Mouse (Mus musculus): ENCODE data around the gene Fbxo9. TPM values are rescaled to one million over a fixed set of nuclear protein-coding genes. Genes with fewer than 3 reads are reported as not detected.

Gene Fbxo9
- polyA plus RNA-seq, 1 experiment from 2014 or later: 67.7 TPM

GRCm38 (mm10) chr9:78106821-78107220 is 2.0 kb downstream of the Fbxo9 start:
- ATAC-seq (ENCODE audit: low read depth): no peak
- WGBS: 75% methylated on average over 4 of the region's 4 CpGs
- peaks cover 29% of the 10 kb centered on the region for H3K4me1 ChIP-seq (replicated peaks)
- no peak overlapping the region for H3K9ac ChIP-seq
- 0 out of 2 replicates have a peak overlapping the region, but pooled peaks have one; percentile 73 for H3K4me3 ChIP-seq
- H3K27me3 ChIP-seq: no peaks in the 10 kb centered on the region
- H3K27ac ChIP-seq (replicated peaks): no peak overlapping the region
- H3K9me3 ChIP-seq: no peaks in the 10 kb centered on the region
- H3K4me2 ChIP-seq: peak overlapping the region; percentile 91
- H3K36me3 ChIP-seq: 0 out of 2 replicates have a peak, but pooled peaks cover 5% of the 10 kb centered on the region

DNA sequence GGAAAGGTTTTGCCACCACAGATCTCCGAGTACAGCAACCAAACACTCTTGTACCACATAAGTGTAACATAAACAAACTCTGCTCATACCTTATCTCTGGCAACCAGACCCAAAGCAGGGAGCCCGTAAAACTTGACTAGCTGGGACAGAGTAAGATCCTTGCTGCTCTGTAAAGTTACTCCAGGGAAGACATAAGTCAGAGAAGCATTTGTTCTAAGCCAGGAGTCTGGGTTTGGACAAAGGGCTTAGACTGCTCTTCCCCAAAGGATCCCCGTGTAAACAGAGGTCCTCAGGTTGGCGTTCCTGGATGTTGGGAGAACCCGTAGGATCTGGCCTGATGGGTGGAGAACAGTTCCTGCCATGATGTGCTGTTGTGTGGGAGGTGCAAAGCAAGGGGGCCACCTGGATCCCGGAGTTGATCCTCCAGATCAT is 3.3 kb downstream of the Fbxo9 start:
- H3K4me3 ChIP-seq: no peak overlapping the region
- no peaks in the 10 kb centered on the region for H3K9me3 ChIP-seq
- ATAC-seq (ENCODE audit: low read depth): no peak
- WGBS: 88% methylated on average over 6 of the region's 6 CpGs
- H3K36me3 ChIP-seq: peaks cover 16% of the 10 kb centered on the region
- no peaks in the 10 kb centered on the region for H3K27me3 ChIP-seq
- no peak overlapping the region for H3K27ac ChIP-seq (replicated peaks)
- H3K4me1 ChIP-seq (replicated peaks): peaks cover 29% of the 10 kb centered on the region
- no peak overlapping the region for H3K4me2 ChIP-seq
- no peak overlapping the region for H3K9ac ChIP-seq

DNA sequence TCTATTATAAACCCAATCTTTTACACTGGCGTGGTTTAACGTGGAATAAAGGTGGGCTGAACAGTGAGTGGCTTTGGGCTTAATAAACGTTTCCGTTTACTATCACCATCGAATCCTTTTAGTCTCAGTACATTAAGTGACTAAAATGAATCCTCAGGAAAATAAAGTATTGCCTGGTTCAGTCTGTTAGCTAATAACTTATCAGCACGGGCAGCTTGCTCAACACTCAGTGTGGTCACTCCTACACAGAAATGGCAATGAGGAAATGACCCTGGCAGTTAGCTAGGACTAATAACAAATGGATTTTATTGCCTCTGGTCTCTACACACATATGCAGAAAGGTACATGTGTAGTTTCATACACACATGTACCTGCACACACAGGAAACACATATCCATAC is 3.9 kb downstream of the Fbxo9 start:
- H3K9ac ChIP-seq: no peak overlapping the region
- H3K27me3 ChIP-seq: no peaks in the 10 kb centered on the region
- H3K9me3 ChIP-seq: no peaks in the 10 kb centered on the region
- no peak overlapping the region for H3K27ac ChIP-seq (replicated peaks)
- peaks cover 22% of the 10 kb centered on the region for H3K36me3 ChIP-seq
- peaks cover 29% of the 10 kb centered on the region for H3K4me1 ChIP-seq (replicated peaks)
- WGBS: 84% methylated on average over 6 of the region's 6 CpGs
- no peak for ATAC-seq (ENCODE audit: low read depth)
- H3K4me3 ChIP-seq: no peak overlapping the region
- no peak overlapping the region for H3K4me2 ChIP-seq

GRCm38 (mm10) chr9:78103965-78104560 is 4.8 kb downstream of the Fbxo9 start:
- Histone ChIP-seq H3K4me2 (no peak overlapping the region), H3K4me1 (replicated peaks) (peaks cover 23% of the 10 kb centered on the region), H3K9ac (no peak overlapping the region), H3K4me3 (no peak overlapping the region), H3K36me3 (peaks cover 28% of the 10 kb centered on the region), H3K27me3 (no peaks in the 10 kb centered on the region), H3K27ac (replicated peaks) (no peak overlapping the region), H3K9me3 (no peaks in the 10 kb centered on the region)
- ATAC-seq (ENCODE audit: low read depth): no peak
- 88% methylated on average over 8 of the region's 8 CpGs for WGBS

DNA sequence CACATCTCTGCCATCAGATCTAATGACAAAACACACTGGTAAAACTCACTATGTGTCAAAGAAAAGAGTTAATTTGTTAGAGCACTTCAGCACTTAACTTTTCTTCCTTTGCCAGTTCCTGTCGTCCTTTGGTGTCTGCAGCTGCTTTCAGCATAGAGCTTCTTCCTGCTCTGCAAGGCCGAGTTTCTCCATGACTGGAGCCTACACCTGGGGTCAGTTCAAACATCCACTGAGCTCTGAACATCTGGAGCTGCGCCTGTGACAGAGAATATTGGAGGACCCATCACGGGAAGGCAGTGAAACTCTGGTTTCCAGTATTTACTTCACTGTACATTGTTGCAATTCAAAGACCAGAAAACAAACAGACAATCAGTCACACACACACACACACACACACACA is 7.4 kb downstream of the Fbxo9 start:
- 73% methylated on average over 4 of the region's 4 CpGs for WGBS
- H3K4me1 ChIP-seq (replicated peaks): peaks cover 8% of the 10 kb centered on the region
- H3K4me2 ChIP-seq: no peak overlapping the region
- H3K27me3 ChIP-seq: no peaks in the 10 kb centered on the region
- H3K27ac ChIP-seq (replicated peaks): no peak overlapping the region
- H3K36me3 ChIP-seq: peaks cover 53% of the 10 kb centered on the region
- H3K9me3 ChIP-seq: 0 out of 2 replicates have a peak, but pooled peaks cover 9% of the 10 kb centered on the region
- ATAC-seq (ENCODE audit: low read depth): no peak
- H3K4me3 ChIP-seq: no peak overlapping the region
- no peak overlapping the region for H3K9ac ChIP-seq

DNA sequence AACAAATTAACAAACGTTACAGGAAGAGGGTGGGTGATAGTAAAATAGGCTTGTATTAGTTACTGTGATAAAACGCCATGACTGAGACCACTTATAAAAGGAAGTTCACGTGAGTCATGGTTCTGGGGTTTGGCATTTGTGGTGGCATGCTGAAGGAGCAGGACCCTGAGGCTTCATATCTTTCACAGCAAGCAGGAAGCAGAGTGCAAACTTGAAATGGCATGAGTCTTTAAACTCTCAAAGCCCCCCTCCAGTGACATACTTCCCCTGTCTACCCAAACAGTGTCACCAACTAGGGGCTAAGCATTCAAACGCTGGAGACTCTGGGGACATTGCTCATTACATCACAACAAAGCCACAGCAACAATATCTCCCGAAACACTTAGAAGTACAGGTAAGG is 7.9 kb downstream of the Fbxo9 start:
- Histone ChIP-seq H3K36me3 (peaks cover 56% of the 10 kb centered on the region), H3K27ac (replicated peaks) (no peak overlapping the region)

GRCm38 (mm10) chr9:78096376-78096775 is 12.5 kb downstream of the Fbxo9 start:
- no peak for ATAC-seq (ENCODE audit: low read depth)
- Histone ChIP-seq H3K4me2 (no peak overlapping the region), H3K4me1 (replicated peaks) (no peaks in the 10 kb centered on the region), H3K4me3 (no peak overlapping the region), H3K9ac (no peak overlapping the region), H3K27ac (replicated peaks) (no peak overlapping the region), H3K27me3 (no peaks in the 10 kb centered on the region), H3K9me3 (0 out of 2 replicates have a peak, but pooled peaks cover 10% of the 10 kb centered on the region), H3K36me3 (peaks cover 82% of the 10 kb centered on the region)
- WGBS: over 99% methylated on average over 6 of the region's 6 CpGs

More for the DNA sequence above, 7.9 kb downstream of the Fbxo9 start:
- Histone ChIP-seq H3K4me2 (no peak overlapping the region), H3K4me3 (no peak overlapping the region), H3K4me1 (replicated peaks) (peaks cover 5% of the 10 kb centered on the region; the same call in 1 of the 2 replicates), H3K27me3 (no peaks in the 10 kb centered on the region), H3K9ac (no peak overlapping the region), H3K9me3 (0 out of 2 replicates have a peak, but pooled peaks cover 10% of the 10 kb centered on the region)
- 86% methylated on average over 5 of the region's 5 CpGs for WGBS
- ATAC-seq (ENCODE audit: low read depth): no peak

GRCm38 (mm10) chr9:78095686-78096085 is 13.2 kb downstream of the Fbxo9 start:
- Histone ChIP-seq H3K4me3 (no peak overlapping the region), H3K4me1 (replicated peaks) (no peaks in the 10 kb centered on the region), H3K4me2 (no peak overlapping the region), H3K27ac (replicated peaks) (no peak overlapping the region), H3K27me3 (no peaks in the 10 kb centered on the region), H3K36me3 (peaks cover 80% of the 10 kb centered on the region), H3K9ac (no peak overlapping the region), H3K9me3 (0 out of 2 replicates have a peak, but pooled peaks cover 10% of the 10 kb centered on the region)
- ATAC-seq (ENCODE audit: low read depth): no peak
- 95% methylated on average over 12 of the region's 12 CpGs for WGBS

DNA sequence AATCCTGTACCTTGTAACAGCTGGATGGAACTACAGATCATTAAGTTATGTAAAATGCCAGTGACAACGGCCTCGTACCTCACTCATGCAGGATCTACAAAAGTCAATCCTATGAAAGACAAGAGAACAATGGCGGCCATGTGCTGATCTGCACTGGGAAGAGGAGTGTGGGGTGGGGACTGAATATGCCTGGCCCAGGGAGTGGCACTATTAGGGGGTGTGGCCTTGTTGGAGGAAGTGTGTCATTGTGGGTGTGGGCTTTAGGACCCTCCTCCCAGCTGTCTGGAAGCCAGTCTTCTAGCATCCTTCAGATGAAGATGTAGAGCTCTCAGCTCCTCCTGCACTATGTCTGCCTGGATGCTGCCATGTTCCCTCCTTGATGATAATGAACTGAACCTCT is 18.3 kb downstream of the Fbxo9 start:
- Histone ChIP-seq H3K36me3 (peaks cover 60% of the 10 kb centered on the region), H3K9ac (no peak overlapping the region), H3K27me3 (no peaks in the 10 kb centered on the region), H3K4me2 (no peak overlapping the region), H3K9me3 (no peaks in the 10 kb centered on the region), H3K27ac (replicated peaks) (no peak overlapping the region), H3K4me1 (replicated peaks) (peaks cover 8% of the 10 kb centered on the region; the same call in 1 of the 2 replicates), H3K4me3 (no peak overlapping the region)
- 91% methylated on average over 3 of the region's 3 CpGs for WGBS
- no peak for ATAC-seq (ENCODE audit: low read depth)

- Histone ChIP-seq H3K4me3 (no peak overlapping the region), H3K27me3 (no peaks in the 10 kb centered on the region), H3K4me1 (replicated peaks) (peaks cover 8% of the 10 kb centered on the region; the same call in 1 of the 2 replicates), H3K9me3 (no peaks in the 10 kb centered on the region), H3K36me3 (peaks cover 60% of the 10 kb centered on the region), H3K27ac (replicated peaks) (no peak overlapping the region), H3K9ac (no peak overlapping the region), H3K4me2 (no peak overlapping the region)
- 91% methylated on average over 1 of the region's 1 CpGs for WGBS
- ATAC-seq (ENCODE audit: low read depth): no peak
Measured at GRCm38 (mm10) chr9:78089906-78090305, 19.0 kb downstream of the Fbxo9 start.

DNA sequence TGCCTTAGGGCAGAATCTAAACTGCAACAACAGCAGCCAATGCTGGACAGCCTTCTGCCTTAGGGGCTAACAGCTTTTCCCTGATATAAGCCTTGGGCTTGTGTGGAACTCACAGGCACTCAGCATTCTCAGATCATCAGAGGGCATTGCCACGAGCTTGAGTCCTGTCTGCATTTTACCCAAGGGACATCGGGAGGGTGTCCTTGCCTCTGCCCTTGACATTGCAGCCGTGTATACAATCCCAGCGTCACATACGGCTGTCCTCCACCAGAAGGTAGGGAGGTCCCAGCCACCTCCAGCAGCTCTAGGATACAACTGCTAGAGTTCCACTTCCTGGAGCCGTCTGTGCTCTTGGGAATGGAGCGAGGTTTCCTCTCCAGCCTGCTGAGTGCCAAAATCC is 19.9 kb downstream of the Fbxo9 start:
- no peak overlapping the region for H3K27ac ChIP-seq (replicated peaks)
- no peak for ATAC-seq (ENCODE audit: low read depth)
- WGBS: 84% methylated on average over 7 of the region's 7 CpGs

DNA sequence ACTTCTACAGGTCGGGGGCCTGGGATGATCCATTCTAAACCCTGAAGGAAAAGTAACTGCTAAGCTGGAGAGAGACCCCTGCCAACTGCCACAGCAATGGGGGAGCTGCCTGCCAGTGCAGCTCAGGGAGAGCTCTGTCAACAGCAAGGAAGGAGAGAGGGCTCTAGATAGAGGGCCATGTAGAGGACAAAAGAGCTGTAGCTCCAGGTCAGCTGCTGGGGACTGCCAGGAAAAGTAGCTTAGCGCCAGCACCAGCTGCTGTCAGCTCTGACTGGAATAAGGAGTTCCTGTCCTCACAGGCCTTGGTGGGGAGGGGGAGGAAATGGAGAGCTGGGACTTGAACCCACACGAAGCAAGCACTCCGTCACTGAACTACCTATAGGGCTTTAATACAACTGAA is 20.3 kb downstream of the Fbxo9 start:
- WGBS: 81% methylated on average over 4 of the region's 4 CpGs
- peaks cover 8% of the 10 kb centered on the region; the same call in 1 of the 2 replicates for H3K4me1 ChIP-seq (replicated peaks)
- H3K27ac ChIP-seq (replicated peaks): no peak overlapping the region
- no peak overlapping the region for H3K4me2 ChIP-seq
- H3K9me3 ChIP-seq: no peaks in the 10 kb centered on the region
- H3K27me3 ChIP-seq: no peaks in the 10 kb centered on the region
- ATAC-seq (ENCODE audit: low read depth): no peak
- H3K4me3 ChIP-seq: no peak overlapping the region
- peaks cover 65% of the 10 kb centered on the region for H3K36me3 ChIP-seq
- no peak overlapping the region for H3K9ac ChIP-seq

More for the DNA sequence above, 19.9 kb downstream of the Fbxo9 start:
- no peaks in the 10 kb centered on the region for H3K27me3 ChIP-seq
- H3K4me2 ChIP-seq: no peak overlapping the region
- H3K36me3 ChIP-seq: peaks cover 63% of the 10 kb centered on the region
- H3K4me3 ChIP-seq: no peak overlapping the region
- no peak overlapping the region for H3K9ac ChIP-seq
- no peaks in the 10 kb centered on the region for H3K9me3 ChIP-seq
- peaks cover 8% of the 10 kb centered on the region; the same call in 1 of the 2 replicates for H3K4me1 ChIP-seq (replicated peaks)

- WGBS: 92% methylated on average over 9 of the region's 9 CpGs
- no peak overlapping the region for H3K4me3 ChIP-seq
- no peak for ATAC-seq (ENCODE audit: low read depth)
- H3K27me3 ChIP-seq: no peaks in the 10 kb centered on the region
- H3K9me3 ChIP-seq: no peaks in the 10 kb centered on the region
- H3K36me3 ChIP-seq: peaks cover 62% of the 10 kb centered on the region
- no peak overlapping the region for H3K9ac ChIP-seq
- H3K4me1 ChIP-seq (replicated peaks): peaks cover 8% of the 10 kb centered on the region; the same call in 1 of the 2 replicates
- no peak overlapping the region for H3K4me2 ChIP-seq
- no peak overlapping the region for H3K27ac ChIP-seq (replicated peaks)
Measured at GRCm38 (mm10) chr9:78087751-78088150, 21.1 kb downstream of the Fbxo9 start.
